Mouse (Mus musculus) lung, embryonic 14.5 days (tissue): ENCODE measurements at regions not wholly inside any gene's neighbourhood (a gene's known extent, or its start where the extent isn't known, plus 50 kb on each side); places are given as distances from the start of the nearest gene placed in this dataset.
A peak's percentile ranks its signal among the peaks of the same experiment; 100 is the strongest.

Source experiments
- ATAC-seq: fragments of 200-750 bp; cut with Nextera tagmentation; 2 replicates; pipeline ENCODE4 v1.8.0; 2017; ENCODE audit warnings: mild to moderate bottlenecking, moderate TSS enrichment, moderate library complexity; ENCODE audit not compliant: insufficient read depth
- DNase-seq: peaks from one replicate; pipeline ENCODE4 v3.0.0-alpha.2; 2015
- H3K27ac ChIP-seq: fragments of 300-500 bp; sonication (generic); 2 replicates; pipeline ENCODE4 v1.5.1; 2014; ENCODE audit warnings: low read depth, mild to moderate bottlenecking, moderate library complexity
- H3K27me3 ChIP-seq: fragments of 300-500 bp; sonication (generic); 2 replicates; pipeline ENCODE4 v1.6.1; 2014; ENCODE audit warnings: low read length, control low read depth; ENCODE audit not compliant: insufficient read depth
- H3K36me3 ChIP-seq: fragments of 300-500 bp; sonication (generic); 2 replicates; pipeline ENCODE4 v1.6.1; 2014; ENCODE audit warnings: control low read depth; ENCODE audit not compliant: insufficient read depth
- H3K4me1 ChIP-seq: fragments of 300-500 bp; sonication (generic); 2 replicates; pipeline ENCODE4 v1.6.1; 2014; ENCODE audit warnings: antibody characterized with exemption, control low read depth; ENCODE audit not compliant: insufficient read depth
- H3K4me2 ChIP-seq: fragments of 300-500 bp; sonication (generic); 2 replicates; pipeline ENCODE4 v1.6.1; 2014; ENCODE audit warnings: mild to moderate bottlenecking
- H3K4me3 ChIP-seq: fragments of 300-500 bp; sonication (generic); 2 replicates; pipeline ENCODE4 v1.5.1; 2014; ENCODE audit warnings: low read depth, low read length
- H3K9ac ChIP-seq: fragments of 300-500 bp; sonication (generic); 2 replicates; pipeline ENCODE4 v1.6.1; 2014
- H3K9me3 ChIP-seq: fragments of 300-500 bp; sonication (generic); 2 replicates; pipeline ENCODE4 v1.6.1; 2016; ENCODE audit warnings: low read depth, low read length, control low read depth
- CTCF ChIP-seq: IDR thresholded peaks from 2 replicates; pipeline ENCODE4 v1.5.1; 2016; ENCODE audit warnings: antibody characterized with exemption, low read depth
- WGBS: fragments of 180-500 bp; shearing (Covaris S2); extraction: QIAGEN DNeasy Blood & Tissue Kit; methylation state at CpG from one replicate; pipeline ENCODE4 v1.1.7; 2014; 5-methylcytosine and 5-hydroxymethylcytosine counted together

GRCm38 (mm10) chr2:167878255-167878865 is 53.5 kb upstream of the Ptpn1 start:
- Histone ChIP-seq H3K4me3 (no peak overlapping the region), H3K9ac (no peak overlapping the region), H3K27ac (peak overlapping the region; percentile 79), H3K9me3 (no peaks in the 10 kb centered on the region), H3K36me3 (no peaks in the 10 kb centered on the region), H3K4me1 (peaks cover 10% of the 10 kb centered on the region), H3K27me3 (no peaks in the 10 kb centered on the region), H3K4me2 (peak overlapping the region; percentile 36; the same call in 1 of the 2 replicates)
- DNase-seq: peak; percentile 89
- WGBS: 11% methylated on average over 11 of the region's 11 CpGs
- peak; percentile 90 for ATAC-seq
- no peak for TF ChIP-seq CTCF

GRCm38 (mm10) chr2:167877254-167877870 is 54.5 kb upstream of the Ptpn1 start:
- H3K36me3 ChIP-seq: no peaks in the 10 kb centered on the region
- H3K4me1 ChIP-seq: peaks cover 10% of the 10 kb centered on the region
- H3K27ac ChIP-seq: peak overlapping the region; percentile 79
- WGBS: 36% methylated on average over 10 of the region's 11 CpGs
- no peak for TF ChIP-seq CTCF
- DNase-seq: peak; percentile 76
- no peak overlapping the region for H3K9ac ChIP-seq
- ATAC-seq: peak; percentile 48; the same call in 1 of the 2 replicates
- H3K27me3 ChIP-seq: no peaks in the 10 kb centered on the region
- H3K4me3 ChIP-seq: no peak overlapping the region
- H3K9me3 ChIP-seq: no peaks in the 10 kb centered on the region
- peak overlapping the region; percentile 36; the same call in 1 of the 2 replicates for H3K4me2 ChIP-seq

GRCm38 (mm10) chr2:167872507-167872906 is 59.4 kb upstream of the Ptpn1 start:
- no peak for TF ChIP-seq CTCF
- Histone ChIP-seq H3K27ac (no peak overlapping the region), H3K27me3 (no peaks in the 10 kb centered on the region), H3K9ac (no peak overlapping the region), H3K4me1 (peaks cover 8% of the 10 kb centered on the region; the same call in 1 of the 2 replicates), H3K36me3 (no peaks in the 10 kb centered on the region), H3K9me3 (no peaks in the 10 kb centered on the region), H3K4me3 (no peak overlapping the region), H3K4me2 (no peak overlapping the region)
- no peak for DNase-seq
- no peak for ATAC-seq
- 74% methylated on average over 4 of the region's 4 CpGs for WGBS

- ATAC-seq: no peak
- Histone ChIP-seq H3K9me3 (no peaks in the 10 kb centered on the region), H3K4me2 (no peak overlapping the region), H3K27me3 (no peaks in the 10 kb centered on the region), H3K4me3 (no peak overlapping the region), H3K4me1 (peaks cover 26% of the 10 kb centered on the region), H3K9ac (no peak overlapping the region), H3K36me3 (no peaks in the 10 kb centered on the region), H3K27ac (no peak overlapping the region)
- no peak for DNase-seq
- TF ChIP-seq CTCF: no peak
- WGBS: 78% methylated on average over 6 of the region's 6 CpGs
These were observed 61.7 kb upstream of the Ptpn1 start for GRCm38 (mm10) chr2:167870153-167870552.

- DNase-seq: peak; percentile 97
- WGBS: 11% methylated on average over 10 of the region's 10 CpGs
- TF ChIP-seq CTCF: peak; percentile 79
- Histone ChIP-seq H3K4me1 (peaks cover 41% of the 10 kb centered on the region), H3K27ac (peak overlapping the region; percentile 91), H3K4me2 (peak overlapping the region; percentile 21; the same call in 1 of the 2 replicates), H3K9ac (0 out of 2 replicates have a peak overlapping the region, but pooled peaks have one; percentile 6), H3K36me3 (no peaks in the 10 kb centered on the region), H3K4me3 (no peak overlapping the region), H3K27me3 (no peaks in the 10 kb centered on the region), H3K9me3 (no peaks in the 10 kb centered on the region)
- ATAC-seq: peak; percentile 87
These were observed 65.1 kb upstream of the Ptpn1 start for GRCm38 (mm10) chr2:167866751-167867150.

DNA sequence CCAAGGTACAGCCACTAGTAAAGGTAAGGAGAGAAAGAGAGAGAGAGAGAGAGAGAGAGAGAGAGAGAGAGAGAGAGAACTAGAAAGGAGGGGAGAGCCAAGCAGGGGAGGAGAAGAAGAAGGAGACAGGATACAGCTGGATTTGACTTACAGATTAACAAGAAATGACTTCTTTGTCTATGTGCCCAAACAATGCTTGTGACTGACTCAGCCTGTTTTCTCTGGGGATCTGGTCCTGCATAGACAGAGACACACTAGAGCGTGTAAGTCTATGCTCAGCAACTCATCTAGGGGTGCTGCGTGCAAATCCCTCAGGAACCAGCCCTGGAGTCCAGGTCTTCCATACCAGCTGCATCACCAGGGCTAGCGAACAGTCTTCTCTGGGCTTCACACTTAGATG is 66.3 kb upstream of the Ptpn1 start:
- H3K9me3 ChIP-seq: no peaks in the 10 kb centered on the region
- WGBS: 80% methylated on average over 3 of the region's 3 CpGs
- peak; percentile 52 for DNase-seq
- no peaks in the 10 kb centered on the region for H3K36me3 ChIP-seq
- no peak overlapping the region for H3K9ac ChIP-seq
- ATAC-seq: no peak
- H3K4me3 ChIP-seq: no peak overlapping the region
- peak overlapping the region; percentile 91 for H3K27ac ChIP-seq
- no peak overlapping the region for H3K4me2 ChIP-seq
- H3K27me3 ChIP-seq: no peaks in the 10 kb centered on the region
- peaks cover 45% of the 10 kb centered on the region for H3K4me1 ChIP-seq
- no peak for TF ChIP-seq CTCF

DNA sequence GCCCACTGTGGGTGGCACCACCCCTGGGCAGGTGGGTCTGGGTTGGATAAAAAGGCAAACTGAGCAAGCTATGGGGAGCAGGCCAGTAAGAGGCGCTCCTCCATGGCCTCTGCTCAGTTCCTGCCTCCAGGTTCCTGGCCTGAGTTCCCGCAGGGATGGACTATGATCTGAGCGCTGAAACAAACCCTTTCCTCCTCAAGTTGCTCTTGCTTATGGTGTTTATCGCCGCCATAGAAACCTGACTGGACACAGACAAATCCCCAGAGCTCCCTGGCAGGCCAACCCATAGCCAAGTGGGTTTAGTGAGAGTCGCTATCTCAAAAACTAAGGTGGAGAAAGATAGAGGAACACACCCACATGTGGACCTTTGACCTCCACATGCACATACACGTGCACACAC is 67.2 kb upstream of the Ptpn1 start:
- Histone ChIP-seq H3K27ac (peak overlapping the region; percentile 64), H3K36me3 (no peaks in the 10 kb centered on the region), H3K4me3 (no peak overlapping the region), H3K9me3 (no peaks in the 10 kb centered on the region), H3K27me3 (no peaks in the 10 kb centered on the region), H3K4me2 (no peak overlapping the region), H3K9ac (no peak overlapping the region), H3K4me1 (peaks cover 50% of the 10 kb centered on the region)
- ATAC-seq (no peak), DNase-seq (peak; percentile 43)
- no peak for TF ChIP-seq CTCF
- 68% methylated on average over 7 of the region's 7 CpGs for WGBS
